Mouse (Mus musculus): ENCODE data around the gene Card19. TPM values are rescaled to one million over a fixed set of nuclear protein-coding genes. Genes with fewer than 3 reads are reported as not detected.

Gene Card19
- polyA plus RNA-seq, 1 experiment, result 53.3 TPM

DNA sequence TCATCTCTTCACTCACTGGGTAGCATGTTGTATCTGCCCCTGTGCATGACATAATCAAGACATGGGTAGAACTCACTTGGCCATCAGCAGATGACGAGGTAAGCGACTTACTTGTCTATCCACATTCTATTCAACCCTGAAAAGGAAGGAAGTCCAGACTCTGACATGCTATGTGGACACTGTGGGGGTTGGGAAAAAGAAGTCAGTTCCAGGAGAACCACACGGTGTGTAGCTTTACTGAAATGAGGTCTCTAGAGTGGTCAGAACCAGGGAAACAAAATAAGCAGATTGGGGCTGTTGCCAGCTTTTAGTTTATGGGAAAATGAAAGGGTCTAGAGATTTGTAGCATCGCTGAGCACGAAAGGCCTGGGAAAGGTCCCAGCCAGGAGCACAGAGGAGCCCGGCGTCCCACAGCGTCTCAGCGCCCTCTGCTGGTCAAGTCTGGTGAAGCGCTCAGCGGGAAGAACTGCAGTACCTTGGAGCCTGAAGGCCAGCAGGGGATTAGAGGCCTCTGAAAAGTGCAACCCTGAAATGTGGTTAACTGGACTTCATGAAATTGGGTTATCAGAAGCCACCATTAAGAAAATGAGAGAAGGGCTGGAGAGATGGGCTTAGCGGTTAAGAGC, 42.8 kb downstream of the Card19 start:
- H3K27ac ChIP-seq (ENCODE audit: insufficient read depth, low read length), result peak overlapping the region; percentile 35; the same call in 1 of the 2 replicates
- 7% methylated on average over 12 of the region's 12 CpGs for WGBS
- no peak overlapping the region for H3K4me3 ChIP-seq (replicated peaks; ENCODE audit: insufficient read depth, low read depth, low read length)
- peak; percentile 87 to 94 for DNase-seq
- peaks cover 33% of the 10 kb centered on the region for H3K4me1 ChIP-seq (ENCODE audit: control insufficient read depth, insufficient read depth, low read length)
- no peaks in the 10 kb centered on the region for H3K27me3 ChIP-seq (ENCODE audit: control insufficient read depth, insufficient read depth, low read length)
- peak; percentile 90 for TF ChIP-seq CTCF (IDR thresholded peaks at IDR 0.05; ENCODE audit: borderline replicate concordance, insufficient read depth, low read depth, low read length)
- no peak for TF ChIP-seq POLR2A (IDR thresholded peaks at IDR 0.05; ENCODE audit: borderline replicate concordance, insufficient read depth, low read length)

- H3K27me3 ChIP-seq (ENCODE audit: control insufficient read depth, insufficient read depth, low read length), result no peaks in the 10 kb centered on the region
- DNase-seq, result peak; percentile 87 to 92
- H3K27ac ChIP-seq (ENCODE audit: insufficient read depth, low read length), result peak overlapping the region; percentile 71
- TF ChIP-seq POLR2A (IDR thresholded peaks at IDR 0.05; ENCODE audit: borderline replicate concordance, insufficient read depth, low read length) (0 out of 2 replicates have a peak, but pooled peaks have one; percentile 13), CTCF (IDR thresholded peaks at IDR 0.05; ENCODE audit: borderline replicate concordance, insufficient read depth, low read depth, low read length) (no peak)
- H3K4me3 ChIP-seq (replicated peaks; ENCODE audit: insufficient read depth, low read depth, low read length), result no peak overlapping the region
- WGBS, result 14% methylated on average over 7 of the region's 7 CpGs
- peaks cover 27% of the 10 kb centered on the region for H3K4me1 ChIP-seq (ENCODE audit: control insufficient read depth, insufficient read depth, low read length)
Observed at GRCm38 (mm10) chr13:49172335-49172734, 43.5 kb downstream of the Card19 start.

- H3K4me1 ChIP-seq (ENCODE audit: control insufficient read depth, insufficient read depth, low read length), result peaks cover 29% of the 10 kb centered on the region
- H3K27ac ChIP-seq (ENCODE audit: insufficient read depth, low read length), result peak overlapping the region; percentile 71
- H3K27me3 ChIP-seq (ENCODE audit: control insufficient read depth, insufficient read depth, low read length), result no peaks in the 10 kb centered on the region
- WGBS, result 40% methylated on average over 1 of the region's 1 CpGs
- TF ChIP-seq POLR2A (IDR thresholded peaks at IDR 0.05; ENCODE audit: borderline replicate concordance, insufficient read depth, low read length) (no peak), CTCF (IDR thresholded peaks at IDR 0.05; ENCODE audit: borderline replicate concordance, insufficient read depth, low read depth, low read length) (no peak)
- DNase-seq, result no peak
- no peak overlapping the region for H3K4me3 ChIP-seq (replicated peaks; ENCODE audit: insufficient read depth, low read depth, low read length)
Observed at GRCm38 (mm10) chr13:49171729-49172128, 44.1 kb downstream of the Card19 start.

DNA sequence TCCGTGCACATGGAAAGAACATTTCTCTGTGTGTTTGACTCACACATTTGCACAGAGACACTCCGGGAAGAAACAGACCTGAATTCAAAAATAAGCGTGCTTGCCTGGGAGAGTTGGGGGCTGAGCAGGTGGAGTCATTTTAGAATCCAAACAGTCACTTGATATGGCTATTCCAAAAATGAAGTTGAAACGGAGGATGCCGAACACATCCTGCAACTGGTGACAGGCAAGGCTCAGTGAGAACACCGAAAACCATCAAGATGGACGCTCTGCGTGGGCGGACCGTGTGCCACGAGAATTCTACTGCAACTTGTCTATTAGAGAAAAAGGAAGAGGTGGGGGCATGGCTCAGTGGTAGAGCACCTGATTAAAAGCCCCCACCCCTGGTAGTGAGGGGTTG, 45.2 kb downstream of the Card19 start:
- TF ChIP-seq CTCF (IDR thresholded peaks at IDR 0.05; ENCODE audit: borderline replicate concordance, insufficient read depth, low read depth, low read length), result no peak
- no peak for TF ChIP-seq POLR2A (IDR thresholded peaks at IDR 0.05; ENCODE audit: borderline replicate concordance, insufficient read depth, low read length)
- Histone ChIP-seq H3K27ac (ENCODE audit: insufficient read depth, low read length) (no peak overlapping the region), H3K27me3 (ENCODE audit: control insufficient read depth, insufficient read depth, low read length) (no peaks in the 10 kb centered on the region), H3K4me3 (replicated peaks; ENCODE audit: insufficient read depth, low read depth, low read length) (no peak overlapping the region), H3K4me1 (ENCODE audit: control insufficient read depth, insufficient read depth, low read length) (peaks cover 29% of the 10 kb centered on the region)
- DNase-seq, result no peak
- 94% methylated on average over 11 of the region's 11 CpGs for WGBS

GRCm38 (mm10) chr13:49169448-49170207, 46.2 kb downstream of the Card19 start:
- 33% methylated on average over 17 of the region's 17 CpGs for WGBS
- Histone ChIP-seq H3K4me3 (replicated peaks; ENCODE audit: insufficient read depth, low read depth, low read length) (no peak overlapping the region), H3K27me3 (ENCODE audit: control insufficient read depth, insufficient read depth, low read length) (no peaks in the 10 kb centered on the region), H3K4me1 (ENCODE audit: control insufficient read depth, insufficient read depth, low read length) (peaks cover 29% of the 10 kb centered on the region), H3K27ac (ENCODE audit: insufficient read depth, low read length) (no peak overlapping the region)
- TF ChIP-seq CTCF (IDR thresholded peaks at IDR 0.05; ENCODE audit: borderline replicate concordance, insufficient read depth, low read depth, low read length) (peak; percentile 93), POLR2A (IDR thresholded peaks at IDR 0.05; ENCODE audit: borderline replicate concordance, insufficient read depth, low read length) (no peak)
- peak; percentile 92 to 98 for DNase-seq

DNA sequence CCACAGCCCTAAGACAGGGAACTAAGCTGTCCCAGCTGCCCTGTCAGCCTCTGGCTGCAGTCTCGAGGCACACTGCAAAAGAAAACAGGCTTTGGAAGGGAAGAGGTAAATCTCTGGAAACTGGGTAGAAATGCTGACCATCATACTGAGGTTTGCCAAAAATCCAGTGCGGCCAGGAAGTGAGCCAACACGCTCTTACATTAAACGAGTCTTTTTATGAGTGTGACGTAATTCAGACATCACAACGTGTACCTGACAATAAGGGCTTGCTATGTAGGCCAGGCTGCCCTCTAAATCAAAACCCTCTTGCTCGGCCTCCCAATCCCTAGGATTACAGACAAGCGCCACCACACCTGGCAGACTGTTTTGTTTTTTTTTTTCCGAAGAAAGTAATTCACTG, 48.8 kb downstream of the Card19 start:
- peaks cover 24% of the 10 kb centered on the region for H3K4me1 ChIP-seq (ENCODE audit: control insufficient read depth, insufficient read depth, low read length)
- DNase-seq, result no peak
- no peak overlapping the region for H3K27ac ChIP-seq (ENCODE audit: insufficient read depth, low read length)
- TF ChIP-seq POLR2A (IDR thresholded peaks at IDR 0.05; ENCODE audit: borderline replicate concordance, insufficient read depth, low read length) (no peak), CTCF (IDR thresholded peaks at IDR 0.05; ENCODE audit: borderline replicate concordance, insufficient read depth, low read depth, low read length) (no peak)
- H3K4me3 ChIP-seq (replicated peaks; ENCODE audit: insufficient read depth, low read depth, low read length), result no peak overlapping the region
- WGBS, result 64% methylated on average over 9 of the region's 9 CpGs
- H3K27me3 ChIP-seq (ENCODE audit: control insufficient read depth, insufficient read depth, low read length), result no peaks in the 10 kb centered on the region

GRCm38 (mm10) chr13:49163645-49164044, 52.2 kb downstream of the Card19 start:
- Histone ChIP-seq H3K27me3 (ENCODE audit: control insufficient read depth, insufficient read depth, low read length) (no peaks in the 10 kb centered on the region), H3K4me3 (replicated peaks; ENCODE audit: insufficient read depth, low read depth, low read length) (no peak overlapping the region), H3K27ac (ENCODE audit: insufficient read depth, low read length) (no peak overlapping the region), H3K4me1 (ENCODE audit: control insufficient read depth, insufficient read depth, low read length) (peaks cover 6% of the 10 kb centered on the region)
- DNase-seq, result no peak
- WGBS, result 86% methylated on average over 7 of the region's 7 CpGs
- TF ChIP-seq CTCF (IDR thresholded peaks at IDR 0.05; ENCODE audit: borderline replicate concordance, insufficient read depth, low read depth, low read length) (no peak), POLR2A (IDR thresholded peaks at IDR 0.05; ENCODE audit: borderline replicate concordance, insufficient read depth, low read length) (no peak)

DNA sequence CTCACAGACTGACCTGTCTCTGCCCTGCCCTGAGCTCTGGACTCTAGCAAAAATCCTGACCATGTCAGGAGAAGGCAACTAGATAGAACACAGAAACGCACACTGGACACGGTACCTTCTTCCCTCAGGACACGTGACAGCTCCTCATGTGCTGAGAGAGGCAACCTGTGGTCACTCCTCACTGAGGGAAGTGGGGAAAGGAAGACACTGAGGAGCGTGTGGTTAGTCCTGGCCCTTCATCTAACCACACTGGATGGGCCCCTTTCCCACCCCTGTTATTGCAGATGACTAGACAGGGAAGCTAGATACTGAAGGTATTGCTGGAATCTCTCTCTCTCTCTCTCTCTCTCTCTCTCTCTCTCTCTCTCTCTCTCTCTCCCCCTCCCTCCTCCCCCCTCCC, 53.1 kb downstream of the Card19 start:
- DNase-seq, result no peak
- TF ChIP-seq POLR2A (IDR thresholded peaks at IDR 0.05; ENCODE audit: borderline replicate concordance, insufficient read depth, low read length) (no peak), CTCF (IDR thresholded peaks at IDR 0.05; ENCODE audit: borderline replicate concordance, insufficient read depth, low read depth, low read length) (no peak)
- H3K4me3 ChIP-seq (replicated peaks; ENCODE audit: insufficient read depth, low read depth, low read length), result no peak overlapping the region
- 67% methylated on average over 4 of the region's 4 CpGs for WGBS
- H3K27ac ChIP-seq (ENCODE audit: insufficient read depth, low read length), result no peak overlapping the region
- H3K4me1 ChIP-seq (ENCODE audit: control insufficient read depth, insufficient read depth, low read length), result peaks cover 6% of the 10 kb centered on the region
- no peaks in the 10 kb centered on the region for H3K27me3 ChIP-seq (ENCODE audit: control insufficient read depth, insufficient read depth, low read length)
